Mouse (Mus musculus) stomach, postnatal 0 days (tissue): ENCODE data around the gene Myo9a. TPM values are rescaled to one million over a fixed set of nuclear protein-coding genes. Genes with fewer than 3 reads are reported as not detected.
A peak's percentile ranks its signal among the peaks of the same experiment; 100 is the strongest.

Experiments
- ATAC-seq: fragments of 200-750 bp; cut with Nextera tagmentation; 2 replicates; pipeline ENCODE4 v1.8.0; 2017; ENCODE audit not compliant: low FRiP score, low TSS enrichment
- DNase-seq: peaks from one replicate; pipeline ENCODE4 v3.0.0-alpha.2; 2016; ENCODE audit warnings: low spot score
- H3K27ac ChIP-seq: fragments of 300-500 bp; sonication (generic); replicated peaks from 2 replicates; pipeline ENCODE4 v1.5.1; 2014; ENCODE audit warnings: mild to moderate bottlenecking, control low read depth
- H3K27me3 ChIP-seq: fragments of 300-500 bp; sonication (generic); 2 replicates; pipeline ENCODE4 v1.6.1; 2014; ENCODE audit warnings: low read length; ENCODE audit not compliant: control insufficient read depth, insufficient read depth
- H3K36me3 ChIP-seq: fragments of 300-500 bp; sonication (generic); 2 replicates; pipeline ENCODE4 v1.6.1; 2014; ENCODE audit warnings: low read length, mixed read lengths; ENCODE audit not compliant: control insufficient read depth, insufficient read depth
- H3K4me1 ChIP-seq: fragments of 300-500 bp; sonication (generic); replicated peaks from 2 replicates; pipeline ENCODE4 v1.6.1; 2014; ENCODE audit warnings: antibody characterized with exemption; ENCODE audit not compliant: control insufficient read depth, insufficient read depth
- H3K4me2 ChIP-seq: fragments of 300-500 bp; sonication (generic); replicated peaks from 2 replicates; pipeline ENCODE4 v1.6.1; 2014; ENCODE audit warnings: low read depth, mild to moderate bottlenecking, control low read depth, moderate library complexity
- H3K4me3 ChIP-seq: fragments of 300-500 bp; sonication (generic); 2 replicates; pipeline ENCODE4 v1.5.1; 2014; ENCODE audit warnings: low read depth, low read length, control low read depth
- H3K9ac ChIP-seq: fragments of 300-500 bp; sonication (generic); 2 replicates; pipeline ENCODE4 v1.6.1; 2014; ENCODE audit warnings: mild to moderate bottlenecking, low read length, control low read depth, mixed read lengths
- H3K9me3 ChIP-seq: fragments of 300-500 bp; sonication (generic); 2 replicates; pipeline ENCODE4 v1.6.1; 2016; ENCODE audit warnings: low read length; ENCODE audit not compliant: control insufficient read depth
- CTCF ChIP-seq: IDR thresholded peaks from 2 replicates; pipeline ENCODE4 v1.5.1; 2016; ENCODE audit warnings: antibody characterized with exemption, low read depth, mild to moderate bottlenecking, moderate library complexity
- EP300 ChIP-seq: optimal IDR thresholded peaks from 2 replicates; pipeline ENCODE3; 2016; ENCODE audit warnings: antibody characterized with exemption
- WGBS: fragments of 180-500 bp; shearing (Covaris S2); extraction: QIAGEN DNeasy Blood & Tissue Kit; methylation state at CpG from one replicate; pipeline ENCODE4 v1.1.7; 2014; 5-methylcytosine and 5-hydroxymethylcytosine counted together
- polyA plus RNA-seq: library from polyadenylated mRNA; unstranded; fragments of >200 nt; fragmentation: Nextera tagmentation; extraction: Ambion mirVana; gene quantifications from 2 replicates; pipeline ENCODE4 v1.2.1, GENCODE M21; 2015

Myo9a gene
- polyA plus RNA-seq, 1 experiment from 2014 or later: 4.0 TPM

DNA sequence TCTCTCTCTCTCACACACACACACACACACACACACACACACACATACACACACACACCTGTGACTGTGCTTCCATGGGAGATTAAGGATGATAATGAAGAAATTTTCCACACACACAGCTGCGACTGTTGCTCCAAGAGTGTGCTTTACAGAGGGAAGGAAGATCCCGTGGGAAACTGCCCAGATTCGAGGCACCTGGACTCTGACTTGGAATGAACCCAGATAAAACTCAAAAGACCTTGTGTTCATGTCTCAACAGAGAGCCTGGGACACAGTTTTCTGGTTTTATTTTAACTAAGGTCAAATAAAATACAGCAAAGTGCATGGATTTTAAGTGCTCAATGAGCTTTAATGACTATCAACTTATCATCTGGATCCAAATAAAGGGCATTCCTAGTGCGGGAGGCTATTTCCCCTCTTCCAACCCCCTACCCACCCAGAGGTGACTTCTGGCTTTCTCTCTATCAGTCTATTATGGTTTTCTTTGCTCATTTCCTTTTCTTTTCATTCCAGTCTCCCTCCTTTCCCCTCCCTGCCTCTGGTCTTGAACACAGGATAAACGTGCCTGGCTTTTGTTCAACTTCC lies 191.9 kb downstream of the Myo9a start:
- DNase-seq (no peak), ATAC-seq (no peak)
- H3K4me3 ChIP-seq: no peak overlapping the region
- no peaks in the 10 kb centered on the region for H3K27me3 ChIP-seq
- H3K9ac ChIP-seq: no peak overlapping the region
- H3K9me3 ChIP-seq: no peaks in the 10 kb centered on the region
- TF ChIP-seq EP300: no peak
- no peak for TF ChIP-seq CTCF
- H3K27ac ChIP-seq: no peak overlapping the region
- 34% methylated on average over 5 of the region's 5 CpGs for WGBS
- no peaks in the 10 kb centered on the region for H3K4me1 ChIP-seq
- no peak overlapping the region for H3K4me2 ChIP-seq
- no peaks in the 10 kb centered on the region for H3K36me3 ChIP-seq

DNA sequence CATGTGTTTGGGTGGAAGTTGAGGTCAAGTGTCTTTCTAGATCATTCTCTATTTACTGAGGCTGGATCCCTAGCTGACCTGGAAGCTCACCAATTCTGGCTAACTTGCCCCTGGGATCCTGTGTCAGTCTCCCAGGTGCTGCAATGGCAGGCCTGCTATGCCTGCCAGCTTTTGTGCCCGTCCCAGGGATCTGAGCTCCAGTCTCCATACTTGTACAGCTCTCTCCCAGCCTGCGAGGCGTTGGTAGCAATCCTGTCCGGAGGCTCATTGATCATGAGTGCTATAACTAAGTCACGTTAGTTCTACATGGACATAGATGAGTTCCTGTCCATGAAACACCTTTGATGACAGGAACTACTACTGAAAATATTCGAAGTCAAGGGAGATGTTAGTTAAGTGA lies 193.1 kb downstream of the Myo9a start:
- no peak for TF ChIP-seq EP300
- TF ChIP-seq CTCF: no peak

DNA sequence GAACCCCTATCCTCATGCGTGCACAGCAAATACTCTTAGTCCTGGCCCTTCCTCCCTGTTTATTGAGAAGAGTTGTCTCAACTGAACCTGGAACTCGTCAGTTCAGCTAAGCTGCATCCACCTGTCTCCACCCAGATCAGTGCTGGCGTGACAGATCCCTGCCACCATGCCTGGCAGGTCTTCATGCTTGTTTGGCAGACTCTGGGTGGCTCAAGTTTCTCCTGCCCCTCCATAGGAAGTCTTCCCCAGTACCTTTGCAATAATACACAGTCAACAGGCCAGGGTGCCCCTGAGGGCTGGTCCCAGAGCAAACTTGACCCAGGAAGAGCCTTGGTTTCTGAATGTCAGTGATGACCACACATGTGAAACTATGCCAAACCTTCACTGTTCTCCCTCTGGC lies 194.5 kb downstream of the Myo9a start:
- Histone ChIP-seq H3K27me3 (no peaks in the 10 kb centered on the region), H3K9me3 (no peaks in the 10 kb centered on the region), H3K4me1 (no peaks in the 10 kb centered on the region), H3K4me3 (no peak overlapping the region), H3K9ac (no peak overlapping the region), H3K27ac (no peak overlapping the region), H3K36me3 (no peaks in the 10 kb centered on the region), H3K4me2 (no peak overlapping the region)
- ATAC-seq: no peak
- TF ChIP-seq EP300 (no peak), CTCF (no peak)
- 69% methylated on average over 3 of the region's 3 CpGs for WGBS
- no peak for DNase-seq

More for the DNA sequence above, 193.1 kb downstream of the Myo9a start:
- no peak overlapping the region for H3K4me2 ChIP-seq
- H3K4me3 ChIP-seq: no peak overlapping the region
- ATAC-seq: no peak
- H3K9ac ChIP-seq: no peak overlapping the region
- no peaks in the 10 kb centered on the region for H3K36me3 ChIP-seq
- 89% methylated on average over 6 of the region's 6 CpGs for WGBS
- H3K4me1 ChIP-seq: no peaks in the 10 kb centered on the region
- H3K9me3 ChIP-seq: no peaks in the 10 kb centered on the region
- H3K27me3 ChIP-seq: no peaks in the 10 kb centered on the region
- no peak overlapping the region for H3K27ac ChIP-seq
- no peak for DNase-seq

DNA sequence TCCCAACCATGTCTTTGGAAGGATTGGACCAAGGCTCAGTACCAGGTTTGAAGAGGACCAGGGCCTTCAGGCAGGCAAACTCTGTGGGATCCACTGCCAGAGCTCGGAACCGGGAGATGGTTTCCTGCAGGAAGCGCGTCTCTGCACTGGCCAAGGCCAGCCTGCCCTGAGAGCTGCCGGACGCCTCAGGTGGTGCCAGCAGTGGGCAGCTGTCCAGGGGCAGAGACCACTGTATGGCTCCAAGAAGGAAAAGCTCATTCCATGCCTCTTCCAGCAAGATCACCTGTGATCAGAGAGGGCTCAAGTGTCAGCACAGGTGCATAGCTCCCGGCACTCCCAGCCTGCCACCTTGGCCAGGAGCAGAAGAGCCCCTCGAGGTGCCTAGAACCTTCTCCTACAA lies 196.6 kb downstream of the Myo9a start:
- Histone ChIP-seq H3K4me3 (no peak overlapping the region), H3K4me2 (no peak overlapping the region), H3K27me3 (no peaks in the 10 kb centered on the region), H3K9ac (no peak overlapping the region), H3K4me1 (no peaks in the 10 kb centered on the region), H3K27ac (no peak overlapping the region), H3K9me3 (no peaks in the 10 kb centered on the region), H3K36me3 (no peaks in the 10 kb centered on the region)
- TF ChIP-seq CTCF: no peak
- TF ChIP-seq EP300: no peak
- ATAC-seq (no peak), DNase-seq (peak; percentile 11)
- WGBS: 89% methylated on average over 8 of the region's 8 CpGs

DNA sequence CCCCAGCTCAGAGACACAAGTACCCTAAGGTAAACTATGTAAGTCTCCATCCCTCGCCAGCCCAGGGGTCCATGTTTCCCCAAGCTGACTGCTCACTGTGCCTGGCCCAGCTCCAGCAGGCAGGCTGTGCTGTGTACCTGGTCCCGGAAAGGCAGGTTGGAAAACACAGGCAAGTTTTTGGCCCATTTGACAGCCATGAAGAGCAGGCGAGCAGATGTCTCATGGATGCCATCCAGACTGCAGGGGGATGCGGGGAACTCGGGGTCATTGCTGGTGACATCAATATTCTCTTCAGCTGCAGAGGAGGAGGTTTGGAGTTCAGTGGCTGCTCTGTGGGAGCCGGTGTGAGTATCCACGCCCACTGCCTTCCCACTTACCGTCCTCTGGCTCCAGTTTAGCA lies 197.5 kb downstream of the Myo9a start:
- Histone ChIP-seq H3K4me1 (no peaks in the 10 kb centered on the region), H3K36me3 (no peaks in the 10 kb centered on the region), H3K4me2 (no peak overlapping the region), H3K4me3 (no peak overlapping the region), H3K27me3 (no peaks in the 10 kb centered on the region), H3K9me3 (no peaks in the 10 kb centered on the region), H3K27ac (no peak overlapping the region), H3K9ac (no peak overlapping the region)
- no peak for ATAC-seq
- no peak for DNase-seq
- 55% methylated on average over 8 of the region's 8 CpGs for WGBS
- TF ChIP-seq EP300: no peak

DNA sequence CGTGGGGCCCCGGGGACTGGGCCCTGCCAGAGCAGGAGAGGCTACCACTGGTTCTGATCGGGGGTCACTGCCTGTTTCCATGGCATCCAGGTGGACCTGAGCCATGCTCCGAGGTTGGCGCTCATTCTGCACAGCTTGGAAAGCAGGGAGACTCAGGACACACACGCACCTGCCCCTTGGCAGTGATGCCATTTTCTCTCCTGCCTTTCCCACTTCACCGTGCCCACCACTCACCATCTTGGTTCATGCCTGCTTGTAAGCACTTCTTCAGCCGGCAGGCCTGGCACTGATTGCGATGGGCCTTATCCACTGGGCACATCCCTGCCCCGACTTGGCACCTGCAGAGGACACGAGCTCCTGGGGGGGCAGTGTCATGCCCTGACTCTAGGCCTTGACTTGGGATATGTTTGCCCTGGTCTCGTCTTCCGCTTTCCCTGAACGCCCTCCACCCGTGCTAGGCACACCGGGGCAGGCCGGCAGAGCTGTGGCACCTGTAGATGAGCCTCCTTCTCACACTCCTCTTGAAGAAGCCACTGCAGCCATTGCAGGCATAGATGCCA lies 198.1 kb downstream of the Myo9a start:
- Histone ChIP-seq H3K9ac (no peak overlapping the region), H3K27me3 (no peaks in the 10 kb centered on the region), H3K36me3 (no peaks in the 10 kb centered on the region), H3K4me2 (no peak overlapping the region), H3K4me3 (no peak overlapping the region), H3K27ac (no peak overlapping the region), H3K4me1 (no peaks in the 10 kb centered on the region), H3K9me3 (no peaks in the 10 kb centered on the region)
- ATAC-seq: no peak
- TF ChIP-seq EP300 (no peak), CTCF (no peak)
- DNase-seq: no peak
- 90% methylated on average over 17 of the region's 17 CpGs for WGBS
